Mouse (Mus musculus): ENCODE data around the gene Pcbd1. TPM values are rescaled to one million over a fixed set of nuclear protein-coding genes. Genes with fewer than 3 reads are reported as not detected.

The Pcbd1 gene
- 0.48 TPM in 1 of 2 replicates, not detected in the other for polyA plus RNA-seq (2012; ENCODE audit: low replicate concordance)

GRCm38 (mm10) chr10:61089170-61090142, at the start of gene Pcbd1:
TSS of gene Pcbd1 (plus strand) at chr10:61089331.

Other genes with a start within 250 kb of the Pcbd1 start
- gene Sgpl1, start 58.4 kb downstream of the Pcbd1 start, polyA plus RNA-seq (2012; ENCODE audit: low replicate concordance), result 8.1 and 12.9 TPM in 2 replicates
- gene Tbata, start 82.6 kb downstream of the Pcbd1 start, polyA plus RNA-seq (2012; ENCODE audit: low replicate concordance), result not detected in 2 replicates
- gene Adamts14, start 184.1 kb downstream of the Pcbd1 start, polyA plus RNA-seq (2012; ENCODE audit: low replicate concordance), result 2.2 and 3.1 TPM in 2 replicates
- gene Prf1, start 208.5 kb downstream of the Pcbd1 start, polyA plus RNA-seq (2012; ENCODE audit: low replicate concordance), result 0.93 and 6.3 TPM in 2 replicates